Mouse (Mus musculus) liver, adult (tissue): Measurements from ENCODE around the gene Frmd6.

Experiments
- GATA4 ChIP-seq: IDR thresholded peaks from 2 replicates; pipeline ENCODE4 v1.6.1; 2014; ENCODE audit warnings: mild to moderate bottlenecking, low read length; ENCODE audit not compliant: insufficient replicate concordance

Gene Frmd6

GRCm38 (mm10) chr12:70863281-70863680, 38.0 kb downstream of the Frmd6 start:
- TF ChIP-seq GATA4 = no peak

- TF ChIP-seq GATA4 = no peak
Measured at GRCm38 (mm10) chr12:70867780-70868179, 42.5 kb downstream of the Frmd6 start.

GRCm38 (mm10) chr12:70868190-70868987, 43.1 kb downstream of the Frmd6 start:
- TF ChIP-seq GATA4 = no peak

GRCm38 (mm10) chr12:70868988-70869291, 43.6 kb downstream of the Frmd6 start:
- no peak for TF ChIP-seq GATA4

- no peak for TF ChIP-seq GATA4
Measured at GRCm38 (mm10) chr12:70873544-70873943, 48.2 kb downstream of the Frmd6 start.

GRCm38 (mm10) chr12:70876270-70876998, 51.1 kb downstream of the Frmd6 start:
- no peak for TF ChIP-seq GATA4

- TF ChIP-seq GATA4 = no peak
Measured at GRCm38 (mm10) chr12:70877926-70878710, 52.8 kb downstream of the Frmd6 start.

GRCm38 (mm10) chr12:70880396-70880975, 55.2 kb downstream of the Frmd6 start:
- TF ChIP-seq GATA4 = no peak

- no peak for TF ChIP-seq GATA4
Measured at GRCm38 (mm10) chr12:70881340-70881739, 56.0 kb downstream of the Frmd6 start.

GRCm38 (mm10) chr12:70881854-70882253, 56.5 kb downstream of the Frmd6 start:
- TF ChIP-seq GATA4 = no peak

- no peak for TF ChIP-seq GATA4
Measured at GRCm38 (mm10) chr12:70883141-70883540, 57.8 kb downstream of the Frmd6 start.

- TF ChIP-seq GATA4 = no peak
Measured at GRCm38 (mm10) chr12:70884113-70884512, 58.8 kb downstream of the Frmd6 start.

- no peak for TF ChIP-seq GATA4
Measured at GRCm38 (mm10) chr12:70884973-70885372, 59.7 kb downstream of the Frmd6 start.

- TF ChIP-seq GATA4 = no peak
Measured at GRCm38 (mm10) chr12:70885576-70885975, 60.3 kb downstream of the Frmd6 start.

- TF ChIP-seq GATA4 = no peak
Measured at GRCm38 (mm10) chr12:70890405-70890804, 65.1 kb downstream of the Frmd6 start.
